Mouse (Mus musculus) layer of hippocampus, adult 9-10 months (tissue): ENCODE measurements at regions not wholly inside any gene's neighbourhood (a gene's known extent, or its start where the extent isn't known, plus 50 kb on each side); places are given as distances from the start of the nearest gene placed in this dataset.

Experiments used
- DNase-seq: peaks from one replicate; pipeline ENCODE4 v3.0.0; 2022; ENCODE audit warnings: low spot score

GRCm38 (mm10) chr5:103305716-103306447 is 94.7 kb upstream of the Mapk10 start:
- DNase-seq = peak; percentile 9

DNA sequence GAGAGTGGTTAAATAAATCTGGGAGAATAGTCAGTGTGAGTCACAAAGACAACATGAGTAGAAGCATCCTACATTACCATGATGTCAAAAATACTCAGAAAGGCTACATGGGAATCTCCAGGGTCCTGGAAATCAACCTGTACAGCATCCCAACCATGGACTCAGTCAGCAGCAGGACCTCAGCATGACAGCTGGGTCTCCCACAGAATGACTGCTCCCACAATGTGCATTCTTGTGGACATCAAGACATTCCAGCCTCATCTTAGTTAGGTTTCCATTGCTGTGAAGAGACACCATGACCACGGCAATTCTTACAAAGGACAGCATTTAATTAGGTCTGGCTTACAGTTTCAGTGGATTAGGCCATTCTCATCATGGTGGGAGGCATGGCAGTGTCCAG is 93.8 kb upstream of the Mapk10 start:
- DNase-seq = no peak

DNA sequence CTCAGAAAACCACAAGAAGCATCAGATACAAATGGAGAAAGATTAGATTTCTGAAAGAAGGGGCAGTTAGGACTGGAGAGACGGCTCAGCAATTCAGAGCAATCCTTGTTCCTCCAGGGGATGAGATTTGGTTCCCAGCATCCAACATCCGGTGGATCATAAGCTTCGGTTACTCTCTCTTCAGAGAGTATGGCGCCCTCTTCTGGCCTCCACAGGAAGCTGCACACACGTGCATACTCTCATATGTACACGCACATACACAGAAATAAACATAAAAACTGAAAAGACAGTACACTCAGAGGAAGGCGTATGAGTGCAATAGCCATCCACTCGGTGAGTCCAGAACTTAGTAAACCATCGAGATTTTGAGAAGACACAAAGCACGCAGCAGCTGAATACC is 91.6 kb upstream of the Mapk10 start:
- DNase-seq = no peak

GRCm38 (mm10) chr5:103301303-103301702 is 90.2 kb upstream of the Mapk10 start:
- DNase-seq = no peak

DNA sequence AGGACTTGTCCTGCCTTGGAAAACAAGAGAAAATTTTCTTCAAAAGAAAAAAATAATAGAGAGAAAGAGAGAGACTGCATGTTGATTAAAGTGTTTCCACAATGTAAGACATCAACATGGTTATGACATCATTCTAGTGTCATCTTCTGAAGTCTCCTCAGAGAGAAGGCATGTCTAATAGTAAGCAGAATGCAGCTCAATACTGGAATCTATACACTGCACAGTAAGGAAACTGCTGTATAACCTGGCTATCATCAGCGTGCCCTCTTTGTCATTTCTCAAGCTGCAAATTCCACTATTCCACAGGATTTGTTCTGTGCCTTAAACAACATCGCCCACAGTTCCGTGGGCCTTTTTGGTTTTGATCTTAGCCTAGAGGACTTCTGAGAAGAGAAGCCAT is 82.8 kb upstream of the Mapk10 start:
- DNase-seq = no peak

- DNase-seq = no peak
Measured at GRCm38 (mm10) chr5:103291691-103292090, 80.6 kb upstream of the Mapk10 start.

- DNase-seq = no peak
Measured at GRCm38 (mm10) chr5:103291219-103291618, 80.1 kb upstream of the Mapk10 start.

DNA sequence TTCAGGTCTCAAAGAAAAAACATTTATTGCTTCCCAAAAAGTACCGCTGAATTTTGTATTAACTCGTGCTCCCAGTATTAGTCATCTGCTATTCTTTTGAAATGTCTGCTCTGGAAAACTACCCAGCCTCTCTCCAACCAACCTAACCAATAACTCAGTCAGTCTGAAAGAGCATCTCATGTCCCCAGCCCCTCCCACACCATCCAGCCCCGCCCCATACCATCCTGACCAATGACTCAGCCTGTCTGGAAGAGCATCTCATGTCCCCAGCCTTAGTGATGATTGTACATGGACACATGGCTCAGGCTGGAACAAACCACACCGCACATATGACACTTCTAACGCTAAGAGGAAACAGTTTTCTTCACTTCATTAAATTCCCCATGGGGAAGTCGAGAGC is 58.1 kb upstream of the Mapk10 start:
- DNase-seq = no peak

GRCm38 (mm10) chr5:103264903-103265302 is 53.8 kb upstream of the Mapk10 start:
- no peak for DNase-seq

GRCm38 (mm10) chr5:103261406-103261805 is 50.3 kb upstream of the Mapk10 start:
- DNase-seq = no peak
